Mouse (Mus musculus) lung, postnatal 14 days (tissue): ENCODE measurements at regions not wholly inside any gene's neighbourhood (a gene's known extent, or its start where the extent isn't known, plus 50 kb on each side); places are given as distances from the start of the nearest gene placed in this dataset.

Experiments
- DNase-seq: peaks from one replicate; pipeline ENCODE4 v3.0.0; 2021

DNA sequence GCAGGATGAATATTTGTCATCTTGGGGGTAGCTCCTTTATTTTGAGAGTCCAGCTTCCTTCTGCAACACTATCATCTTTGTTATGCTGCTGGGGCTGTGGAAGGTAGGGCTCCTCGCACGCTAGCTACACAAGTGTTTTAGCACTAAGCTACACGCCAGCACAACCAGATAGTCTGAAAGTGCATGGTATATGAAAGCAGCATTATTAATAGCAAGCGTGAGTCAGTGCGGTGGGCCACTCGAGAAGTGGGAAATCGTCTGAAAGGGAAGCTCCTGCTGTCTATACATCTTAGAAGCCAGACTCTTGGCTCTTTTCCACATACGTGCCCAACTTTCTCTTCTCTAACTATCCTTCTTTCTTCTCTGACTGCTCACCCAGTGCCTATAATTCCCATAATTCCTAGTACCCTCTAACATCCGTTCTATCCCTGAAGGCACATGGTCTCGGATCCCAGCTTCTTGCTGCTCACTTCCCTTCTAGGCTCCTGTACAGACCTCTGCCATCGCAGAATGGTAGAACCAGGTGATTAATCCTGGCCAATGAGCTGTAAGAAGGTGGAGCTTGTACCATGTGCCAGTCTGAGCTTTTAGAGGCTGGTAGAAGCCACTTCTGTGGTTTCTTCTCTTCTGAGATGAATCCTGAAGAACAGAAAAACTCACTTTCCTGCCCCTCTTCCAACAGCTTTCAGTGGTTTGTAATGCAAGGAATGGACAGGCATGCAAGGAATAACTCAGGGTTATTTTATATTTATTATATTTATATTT is 55.5 kb downstream of the E030025P04Rik start:
- DNase-seq, result no peak

DNA sequence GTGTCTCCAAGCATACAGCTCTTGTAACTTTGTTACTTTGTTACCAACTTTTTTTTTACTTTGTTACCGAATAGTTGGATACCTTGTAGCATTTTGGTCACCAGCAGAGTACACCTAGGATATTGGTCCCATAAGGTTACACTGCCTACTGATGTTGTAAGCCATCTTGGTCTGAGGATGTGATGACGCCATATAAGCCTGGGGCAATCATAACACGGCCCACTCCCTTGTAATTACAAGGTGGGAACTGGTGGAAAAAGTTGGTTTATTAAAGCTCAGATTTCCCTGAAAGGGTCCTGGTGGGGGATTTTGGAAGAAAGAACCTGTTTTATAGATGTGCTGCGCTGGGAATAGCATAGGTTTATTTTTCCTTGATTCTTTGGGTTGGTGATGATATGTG is 62.2 kb downstream of the E030025P04Rik start:
- DNase-seq, result no peak

DNA sequence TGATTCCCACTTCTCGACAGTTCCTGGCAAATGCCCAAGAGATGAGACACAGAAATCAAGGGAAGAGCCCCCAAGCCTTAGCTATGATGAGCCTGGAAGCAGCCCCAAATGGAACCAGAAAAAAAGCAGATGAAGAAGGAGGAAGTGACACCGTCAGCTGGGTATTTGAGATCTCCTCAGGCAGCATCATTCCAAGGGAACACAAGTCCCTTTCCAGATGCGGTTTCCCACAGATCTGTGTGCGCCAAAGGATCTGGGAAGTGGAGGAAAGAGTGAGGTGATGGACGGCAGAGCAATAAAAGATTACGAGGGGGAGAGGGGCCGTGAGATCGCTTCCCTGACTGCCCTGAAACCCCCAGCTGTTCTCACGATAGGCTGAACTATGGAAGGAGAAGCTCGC is 62.7 kb downstream of the E030025P04Rik start:
- DNase-seq, result no peak

DNA sequence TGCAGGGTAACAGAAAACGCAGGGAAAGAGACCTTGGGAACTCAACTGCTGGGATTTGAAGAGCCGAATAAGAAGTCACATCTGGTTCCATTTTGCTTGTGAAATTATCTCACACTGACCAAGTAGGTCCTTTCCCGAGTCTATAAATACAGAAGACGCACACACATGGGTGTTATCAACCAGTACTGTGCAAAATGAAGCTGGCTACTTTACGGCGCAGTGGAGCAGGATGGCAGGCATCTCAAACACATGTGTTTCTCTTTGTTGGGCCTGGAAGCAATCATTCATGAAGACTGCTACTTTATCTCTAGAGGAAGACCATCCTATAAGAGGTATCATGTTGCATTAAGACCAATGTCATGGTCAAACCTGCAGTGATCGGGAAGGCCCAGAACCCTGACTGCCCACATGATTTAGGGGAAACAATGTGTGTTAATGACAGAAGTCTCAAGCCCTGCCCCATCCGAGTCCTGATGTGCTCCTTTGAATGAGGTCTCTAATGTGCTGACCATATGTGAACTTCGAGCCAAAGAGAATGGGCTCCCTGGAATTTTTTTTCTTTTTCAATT is 63.2 kb downstream of the E030025P04Rik start:
- DNase-seq, result no peak

DNA sequence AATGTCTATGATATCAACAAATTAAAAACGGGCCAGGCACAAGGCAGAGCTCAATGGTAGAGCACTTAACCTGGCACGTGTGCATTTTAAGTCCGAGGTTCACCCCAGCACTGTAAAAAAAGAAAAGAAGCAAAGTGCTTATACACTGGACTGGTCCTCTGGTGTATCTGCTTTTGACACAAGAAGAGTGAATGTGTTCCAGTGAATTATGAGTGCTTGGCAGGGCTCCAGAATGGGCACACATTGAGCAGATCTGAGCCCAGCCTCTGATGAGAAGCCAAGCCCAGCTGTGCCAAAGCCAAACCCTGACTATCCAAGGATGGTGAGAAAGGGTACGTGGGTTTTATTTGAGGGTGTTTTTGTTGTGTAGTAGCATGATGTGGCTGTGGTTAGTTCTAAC is 64.7 kb downstream of the E030025P04Rik start:
- DNase-seq, result no peak

DNA sequence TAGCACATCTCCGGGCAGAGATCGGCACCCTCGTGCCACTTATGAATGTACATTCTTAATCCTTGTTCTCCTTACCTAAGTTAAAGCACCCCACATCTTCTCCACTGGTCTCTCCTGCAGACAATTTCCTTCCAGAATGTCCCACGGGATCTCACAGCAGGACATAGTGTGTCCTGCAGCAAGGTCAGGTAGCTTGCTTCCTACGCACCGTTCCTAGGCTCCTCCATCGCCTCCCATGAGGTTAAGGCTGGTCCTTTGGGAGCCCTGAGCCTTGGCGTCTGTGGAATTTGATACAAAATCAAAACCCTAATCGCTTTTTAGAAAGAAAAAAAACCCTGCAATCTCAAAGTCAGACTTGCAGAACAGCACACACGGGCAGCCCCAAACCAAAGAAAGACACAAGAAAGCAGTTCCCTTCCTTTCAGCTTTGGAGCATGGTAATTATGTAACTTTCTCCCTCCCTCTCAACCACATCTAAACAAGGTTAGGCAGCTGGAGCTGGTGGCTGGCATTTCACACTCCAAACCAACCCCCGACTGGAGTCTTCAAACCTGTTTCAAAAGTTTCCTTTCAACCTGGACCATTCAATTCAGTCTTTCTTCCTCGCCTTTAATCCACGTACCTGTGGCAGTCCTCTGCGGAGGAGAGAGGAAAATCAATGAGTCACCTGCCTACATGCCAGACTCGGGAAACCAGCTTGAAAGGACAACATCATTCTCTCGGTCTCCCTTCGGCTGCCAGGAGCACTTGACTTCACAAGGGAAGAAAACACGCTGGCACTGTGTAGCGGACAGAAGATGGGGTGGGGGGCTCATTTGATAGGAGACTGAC is 67.4 kb downstream of the E030025P04Rik start:
- no peak for DNase-seq

DNA sequence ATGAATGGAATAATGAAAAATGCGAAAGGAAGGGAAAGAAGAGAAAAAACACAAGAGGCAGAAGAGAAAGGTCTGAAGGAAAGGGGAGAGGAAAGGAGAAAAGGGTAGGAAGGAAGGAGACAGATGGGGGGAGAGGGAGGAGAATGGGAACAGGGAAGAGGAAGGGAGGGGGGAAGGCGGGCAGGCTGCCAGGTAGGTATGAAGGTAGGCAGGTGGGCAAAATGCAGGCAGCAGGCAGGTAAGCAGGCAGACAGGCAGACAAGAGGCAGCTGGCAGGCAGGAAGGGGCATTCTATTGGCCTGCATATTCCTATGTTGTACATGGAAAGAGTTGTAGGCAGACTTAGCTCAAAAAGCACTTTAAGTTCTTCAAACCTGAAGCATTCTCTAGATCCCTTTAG is 72.8 kb downstream of the E030025P04Rik start:
- no peak for DNase-seq

DNA sequence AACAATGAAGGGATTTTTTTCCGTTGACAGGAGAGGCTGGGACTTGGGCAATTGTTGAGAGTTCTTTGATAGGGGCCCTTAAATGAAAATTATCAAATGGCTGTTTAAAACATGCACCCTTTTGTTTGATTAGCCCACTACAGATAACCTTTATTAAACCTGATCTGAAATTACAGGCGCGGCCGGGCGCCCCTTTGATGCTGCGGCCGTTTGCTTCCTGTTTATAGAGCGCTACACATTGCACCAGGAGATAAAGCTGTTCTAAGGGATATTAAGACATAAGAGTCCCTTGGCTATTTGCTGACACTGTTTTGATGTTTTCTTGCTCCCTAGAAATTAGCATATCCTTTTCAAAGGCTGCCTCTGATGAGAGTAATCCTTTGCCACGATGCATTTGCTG is 73.8 kb downstream of the E030025P04Rik start:
- peak; percentile 25 for DNase-seq

DNA sequence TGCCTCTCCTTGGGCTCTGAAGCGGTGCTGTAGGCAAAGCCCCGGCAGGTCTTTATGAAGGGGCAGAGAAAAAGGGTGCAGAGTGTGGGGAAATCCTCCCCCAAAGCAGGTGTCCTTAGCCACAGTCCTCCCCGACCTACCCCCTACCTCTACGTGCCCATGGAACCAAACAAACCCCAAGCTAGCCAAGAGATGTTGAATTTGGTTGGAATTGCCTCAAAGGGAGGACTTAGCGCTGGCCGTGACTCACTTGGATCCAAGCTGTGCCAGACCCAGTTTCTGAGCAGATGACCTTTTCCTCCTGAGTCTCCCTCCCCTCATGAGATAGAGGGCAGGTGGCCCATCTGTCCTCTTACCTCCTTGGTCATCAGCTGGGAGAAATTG is 74.9 kb downstream of the E030025P04Rik start:
- no peak for DNase-seq

DNA sequence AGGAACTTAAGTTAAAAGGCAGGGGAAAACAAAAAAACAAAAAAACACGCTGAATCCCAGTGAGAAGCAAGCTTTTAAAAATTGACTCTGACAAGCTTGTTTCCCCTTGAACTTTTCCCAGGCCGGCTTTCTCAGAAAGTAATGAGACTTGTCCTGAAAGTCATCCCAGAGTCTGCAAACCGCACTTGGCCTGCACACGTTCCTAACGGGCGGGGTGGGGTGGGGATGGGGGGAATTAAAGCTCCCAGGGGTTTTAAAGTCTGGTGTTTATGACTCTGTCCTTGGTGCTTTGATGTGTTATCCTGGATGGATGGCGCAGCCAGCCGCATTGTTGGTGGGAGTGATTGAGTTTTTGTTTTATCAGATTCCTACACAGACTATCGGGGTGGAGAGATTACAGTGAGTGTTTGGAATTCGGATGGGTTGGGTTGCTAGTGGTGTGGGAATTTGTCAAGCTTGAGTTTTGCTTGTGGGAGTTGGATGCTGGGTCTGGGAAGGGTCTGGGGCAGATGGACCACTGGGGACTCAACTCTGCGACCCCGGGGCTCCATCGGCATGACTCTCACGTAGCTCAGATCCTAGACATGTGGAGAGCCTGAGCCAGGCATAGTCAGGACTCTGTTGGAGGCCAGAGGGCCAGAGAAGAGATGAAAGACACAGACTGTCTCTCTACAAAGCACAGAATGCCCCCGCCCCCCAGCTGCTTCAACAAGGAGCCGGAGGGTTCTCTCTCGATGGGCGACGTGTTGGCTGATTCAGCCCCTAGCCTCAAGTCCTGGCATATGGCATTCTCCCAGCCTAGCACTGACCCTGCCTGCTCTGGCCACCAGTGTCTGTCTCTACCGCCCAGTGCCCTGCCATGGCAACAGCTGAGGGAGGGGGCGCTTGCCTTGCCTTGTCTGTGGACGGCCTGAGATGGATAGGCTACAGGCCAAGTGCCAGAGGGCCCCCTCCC is 75.5 kb downstream of the E030025P04Rik start:
- peak; percentile 16 for DNase-seq

DNA sequence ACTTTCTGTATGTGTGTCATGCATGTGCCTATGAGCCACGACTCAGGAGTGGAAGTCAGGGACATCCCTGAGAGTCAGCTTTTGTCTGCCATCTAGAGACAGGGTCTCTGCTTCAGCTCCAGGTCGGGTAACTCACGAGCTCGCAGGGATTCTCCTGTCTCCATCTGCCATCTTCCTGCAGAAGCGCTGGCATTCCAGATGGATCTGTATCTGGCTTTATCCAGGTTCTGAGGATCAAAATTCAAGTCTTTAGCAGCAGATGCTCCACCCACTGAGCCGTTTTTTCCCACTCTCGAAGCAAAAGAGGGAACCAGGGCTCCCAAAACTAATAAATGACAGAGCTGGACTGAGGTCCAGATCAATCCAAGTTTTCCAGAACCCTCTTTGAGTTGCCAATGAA is 76.4 kb downstream of the E030025P04Rik start:
- DNase-seq, result no peak

DNA sequence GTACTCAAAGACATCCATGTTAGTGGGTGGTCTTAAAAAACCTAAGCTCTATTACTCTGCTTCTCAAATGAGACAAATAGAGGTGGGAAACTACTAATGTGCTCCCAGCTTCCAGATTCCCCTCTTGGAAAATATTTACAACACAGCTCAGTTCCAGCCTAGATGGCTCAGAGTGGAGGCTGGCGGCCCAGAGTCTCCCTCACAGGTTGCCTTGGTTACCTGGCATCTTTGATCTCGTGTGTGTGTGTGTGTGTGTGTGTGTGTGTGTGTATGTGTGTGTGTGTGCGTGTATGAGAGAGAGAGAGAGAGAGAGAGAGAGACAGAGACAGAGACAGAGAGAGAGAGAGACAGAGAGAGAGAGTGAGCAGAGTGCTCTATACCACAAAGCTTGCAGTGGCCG is 82.2 kb downstream of the E030025P04Rik start:
- no peak for DNase-seq

DNA sequence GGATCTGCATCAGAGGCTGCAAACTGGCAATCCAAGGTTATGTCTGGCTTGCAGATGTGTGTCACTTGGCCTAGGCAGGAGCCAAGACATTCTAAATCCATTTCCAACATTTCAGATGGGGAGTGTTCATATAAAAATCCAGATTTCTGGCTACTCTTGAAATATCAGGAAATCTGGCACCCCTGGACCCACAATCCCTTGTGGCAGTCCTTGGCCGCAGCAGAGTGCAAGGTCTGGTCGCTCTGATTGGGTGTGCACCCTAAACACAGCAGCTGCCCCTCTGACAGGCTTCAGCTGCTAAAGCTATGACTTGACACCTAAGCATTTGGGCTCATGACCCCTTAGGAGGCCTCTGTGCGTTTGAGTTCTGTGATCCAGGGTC is 83.7 kb downstream of the E030025P04Rik start:
- peak; percentile 56 for DNase-seq

DNA sequence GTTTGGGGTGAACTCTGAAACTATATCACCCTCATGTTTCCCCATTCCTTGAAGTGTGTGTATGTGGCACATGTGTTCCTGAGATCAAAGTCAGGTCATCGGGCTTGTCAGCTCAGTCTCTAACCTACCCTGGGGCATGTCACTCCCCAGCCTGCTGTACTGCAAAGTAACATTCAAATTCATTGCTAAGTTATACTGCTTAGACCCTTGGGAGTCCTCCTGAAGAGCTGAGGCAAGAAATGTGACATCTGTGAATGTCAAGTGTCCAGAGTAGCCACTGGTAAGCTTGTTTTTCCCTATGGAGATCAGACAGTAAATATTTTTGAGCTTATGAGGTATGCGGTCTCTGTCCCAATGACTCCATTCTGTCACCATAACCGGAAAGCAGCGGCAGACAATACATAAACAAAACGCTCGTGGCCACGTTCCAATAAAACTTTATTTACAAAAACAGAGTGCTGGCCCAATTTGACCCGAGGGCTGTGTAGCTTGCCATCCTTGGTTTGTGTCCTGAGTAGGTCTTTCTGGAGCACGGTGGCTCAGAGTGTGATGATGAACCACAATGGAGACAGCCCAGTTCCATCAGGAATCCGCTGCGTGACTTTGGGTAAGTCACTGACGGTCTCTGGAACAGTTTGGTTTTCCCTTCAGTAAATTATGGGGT is 84.2 kb downstream of the E030025P04Rik start:
- DNase-seq, result peak; percentile 64

DNA sequence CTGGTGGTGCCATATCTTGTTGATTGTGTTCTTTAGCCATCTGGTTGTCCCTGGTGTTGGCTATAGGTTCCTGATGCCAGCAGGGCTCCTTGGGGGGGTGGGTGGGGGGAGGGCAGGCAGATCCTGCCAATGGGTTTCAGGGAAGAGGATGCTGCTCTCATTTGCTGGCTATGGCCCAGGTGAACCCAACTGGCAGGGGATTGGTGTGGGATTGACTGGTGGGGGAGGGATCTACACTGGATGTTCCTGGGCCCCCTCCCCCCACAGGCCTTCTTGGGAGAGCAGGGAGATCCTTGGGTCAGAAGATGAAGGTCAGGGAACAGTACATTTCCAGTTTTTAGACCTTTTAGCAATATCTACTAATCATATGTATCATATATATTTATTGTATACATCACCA is 86.1 kb downstream of the E030025P04Rik start:
- DNase-seq, result no peak

DNA sequence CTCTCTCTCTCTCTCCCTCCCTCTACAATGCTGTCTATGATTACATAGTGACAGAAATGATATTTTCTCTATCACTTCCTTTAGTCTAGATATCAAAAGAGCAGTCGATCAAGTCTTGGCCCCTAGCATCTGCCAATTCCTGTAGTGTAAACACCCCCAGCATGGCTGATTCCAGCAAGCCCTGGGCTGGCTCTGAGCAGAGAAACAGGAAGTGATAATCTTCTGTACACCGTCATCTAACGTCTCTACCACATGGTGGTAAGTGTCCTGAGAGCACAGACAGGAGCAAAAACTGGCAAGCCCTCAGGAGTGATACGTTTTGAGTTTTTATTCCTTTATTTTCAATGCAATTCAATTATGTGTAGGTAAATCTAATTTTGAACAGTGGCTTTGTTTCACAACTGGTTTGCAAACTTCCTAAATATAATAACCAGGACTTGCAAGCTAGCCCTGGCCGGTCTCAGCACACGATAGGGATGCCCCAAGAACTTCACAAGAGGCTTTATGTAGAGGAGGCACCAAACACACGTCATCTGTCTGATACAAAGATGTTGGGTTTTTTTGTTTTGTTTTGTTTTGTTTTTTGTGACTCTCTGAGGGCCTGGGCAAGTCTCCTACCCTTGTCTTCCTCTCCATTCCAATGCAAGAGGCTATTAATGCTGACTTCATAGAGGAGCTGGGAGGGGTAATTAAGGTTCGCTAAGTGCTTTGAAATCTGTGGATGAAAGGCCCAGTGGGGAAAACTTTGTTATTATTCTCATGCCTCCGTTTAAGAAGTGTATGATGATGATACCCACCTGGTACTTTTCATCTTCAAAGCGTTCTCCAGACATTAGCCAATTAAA is 95.7 kb downstream of the E030025P04Rik start:
- no peak for DNase-seq

DNA sequence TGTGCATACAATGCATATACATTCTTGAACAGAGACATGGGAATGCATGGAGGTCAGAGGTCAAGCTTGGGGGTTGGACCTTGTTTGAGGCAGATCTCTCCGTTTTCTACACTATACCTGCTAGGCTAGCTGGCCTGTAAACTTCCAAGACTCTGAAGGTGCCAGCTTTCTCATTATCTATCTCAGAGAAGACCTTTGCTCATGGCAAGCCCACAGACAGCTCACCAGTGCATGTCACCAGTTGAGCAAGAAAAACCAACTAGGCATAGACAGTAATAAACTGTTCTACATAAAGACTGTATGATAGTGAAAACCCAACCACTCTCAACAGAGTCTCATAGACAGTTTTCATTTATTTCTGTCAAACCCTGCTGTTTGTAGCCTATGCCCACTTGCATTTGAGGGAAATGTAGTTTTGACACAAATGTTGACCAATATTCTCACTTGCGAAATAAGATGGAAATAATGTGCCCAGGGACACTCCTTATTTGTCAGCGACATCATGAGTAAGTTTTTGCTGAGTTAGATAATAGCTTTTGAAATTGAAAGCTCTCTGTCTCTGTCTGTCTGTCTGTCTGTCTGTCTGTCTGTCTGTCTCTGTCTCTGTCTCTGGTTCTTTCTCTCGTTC is 96.6 kb downstream of the E030025P04Rik start:
- no peak for DNase-seq

DNA sequence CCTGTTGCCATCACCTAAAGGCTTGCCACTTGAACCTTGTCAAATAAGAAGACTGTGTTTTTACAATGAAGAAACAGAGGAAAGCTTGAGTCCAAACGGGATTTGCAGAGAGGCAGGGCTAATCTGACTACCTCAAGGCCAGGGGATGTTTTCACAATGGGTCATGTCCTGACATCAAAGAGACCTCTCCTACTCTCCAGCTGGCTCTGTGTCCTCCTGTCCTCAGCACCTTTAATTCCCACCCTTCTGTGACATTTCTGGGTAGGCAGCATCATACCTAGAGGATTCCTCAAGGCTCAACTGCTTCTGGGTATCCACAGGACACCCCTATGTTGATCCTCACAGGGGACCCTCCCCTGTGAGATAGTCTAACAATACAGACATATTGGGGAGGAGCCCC is 97.7 kb downstream of the E030025P04Rik start:
- DNase-seq, result no peak

DNA sequence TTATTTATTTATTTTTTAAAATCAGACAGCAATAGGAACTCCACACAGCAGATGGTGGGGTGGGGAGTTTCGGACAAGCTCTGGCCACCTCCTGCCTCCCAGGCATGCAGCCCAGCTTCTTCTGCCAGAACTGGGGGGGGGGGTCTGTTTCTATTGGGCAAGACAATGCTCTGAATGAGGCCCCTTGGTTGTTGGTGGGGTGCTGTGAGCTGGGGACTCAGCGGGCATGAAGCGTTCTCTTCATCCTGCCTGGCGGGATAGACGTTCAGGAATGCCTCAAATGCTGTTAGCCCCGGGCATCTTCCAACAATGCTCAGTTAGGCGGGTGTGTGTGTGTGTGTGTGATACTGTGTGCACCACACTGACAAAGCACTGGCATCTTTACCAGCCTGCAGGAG is 103.7 kb downstream of the E030025P04Rik start:
- no peak for DNase-seq

DNA sequence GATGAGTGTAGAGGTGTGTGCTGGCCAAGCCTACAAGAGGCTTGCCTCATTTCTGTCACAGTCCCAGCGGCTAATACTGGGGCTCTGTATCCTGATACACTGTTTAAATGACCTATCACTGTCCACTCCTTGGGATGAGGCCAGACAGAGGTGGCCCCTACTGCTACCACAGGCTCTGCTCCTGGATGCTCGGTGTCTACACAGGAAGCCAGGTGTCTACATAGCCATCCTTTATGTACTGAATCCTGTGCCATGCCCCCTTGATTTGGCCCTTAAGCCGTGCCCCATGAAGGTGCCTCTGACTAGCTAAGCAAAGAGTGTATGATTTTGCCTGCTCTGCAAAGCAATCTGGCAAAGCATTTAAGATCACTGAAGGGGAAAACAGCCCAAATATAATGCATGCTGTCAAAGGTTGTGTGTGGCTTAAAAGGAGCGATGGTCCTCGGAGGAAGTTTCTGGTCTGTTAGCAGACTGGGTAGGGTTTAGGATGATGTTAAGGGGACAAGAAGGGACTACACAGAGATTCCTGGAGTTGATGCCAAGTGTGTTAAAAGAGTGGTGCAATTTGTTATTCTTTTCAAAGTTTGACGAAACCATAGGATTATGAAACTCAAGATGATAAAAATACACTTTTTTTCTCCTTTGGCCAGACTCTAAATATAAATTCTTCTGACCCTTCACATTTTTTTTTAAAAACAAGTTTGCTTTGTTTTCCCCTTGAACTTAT is 104.2 kb downstream of the E030025P04Rik start:
- no peak for DNase-seq
